Mouse (Mus musculus): ENCODE results near the gene Fgd6. TPM values are rescaled to one million over a fixed set of nuclear protein-coding genes. Genes with fewer than 3 reads are reported as not detected.
A peak's percentile ranks its signal among the peaks of the same experiment; 100 is the strongest.

The Fgd6 gene
- polyA plus RNA-seq, 1 experiment from 2014 or later: 2.3 TPM

DNA sequence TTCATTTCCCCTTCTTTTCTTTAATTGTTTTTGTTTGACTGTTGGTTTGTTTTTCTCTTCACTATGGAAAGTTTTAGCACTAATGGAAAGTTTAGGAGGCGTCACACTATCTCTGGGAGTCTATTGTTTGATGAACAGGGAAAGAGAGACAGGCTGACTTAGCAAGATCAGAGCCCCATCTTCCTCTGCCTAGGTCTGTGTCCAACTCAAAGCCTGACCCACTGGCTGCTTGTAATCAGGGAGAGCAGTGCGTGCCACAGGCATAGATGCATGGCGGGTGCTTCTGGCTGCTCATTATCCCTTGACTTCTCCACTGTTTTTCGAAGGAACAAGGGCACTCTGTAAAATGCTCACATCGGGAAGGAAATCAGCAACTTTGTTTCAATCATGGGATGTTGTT lies 26.6 kb downstream of the Fgd6 start:
- no peak for ATAC-seq (replicated peaks; ENCODE audit: low FRiP score, low read depth)
- Histone ChIP-seq H3K27me3 (ENCODE audit: insufficient read depth, low read length) (no peaks in the 10 kb centered on the region), H3K9me3 (replicated peaks; ENCODE audit: low read length) (no peaks in the 10 kb centered on the region), H3K4me1 (replicated peaks; ENCODE audit: insufficient read depth, low read length) (no peaks in the 10 kb centered on the region), H3K36me3 (ENCODE audit: insufficient read depth, low read length) (no peaks in the 10 kb centered on the region), H3K9ac (ENCODE audit: low read depth, low read length) (no peak overlapping the region), H3K4me2 (ENCODE audit: low read length) (no peak overlapping the region), H3K4me3 (replicated peaks; ENCODE audit: low read depth, low read length) (no peak overlapping the region), H3K27ac (no peak overlapping the region)
- DNase-seq (ENCODE audit: low spot score): no peak
- 77% methylated on average over 5 of the region's 5 CpGs for WGBS
- no peak for TF ChIP-seq CTCF (IDR thresholded peaks at IDR 0.05; ENCODE audit: low read depth)

- TF ChIP-seq CTCF (IDR thresholded peaks at IDR 0.05; ENCODE audit: low read depth): no peak
Observed at GRCm38 (mm10) chr10:94066896-94067295, 31.1 kb downstream of the Fgd6 start.

DNA sequence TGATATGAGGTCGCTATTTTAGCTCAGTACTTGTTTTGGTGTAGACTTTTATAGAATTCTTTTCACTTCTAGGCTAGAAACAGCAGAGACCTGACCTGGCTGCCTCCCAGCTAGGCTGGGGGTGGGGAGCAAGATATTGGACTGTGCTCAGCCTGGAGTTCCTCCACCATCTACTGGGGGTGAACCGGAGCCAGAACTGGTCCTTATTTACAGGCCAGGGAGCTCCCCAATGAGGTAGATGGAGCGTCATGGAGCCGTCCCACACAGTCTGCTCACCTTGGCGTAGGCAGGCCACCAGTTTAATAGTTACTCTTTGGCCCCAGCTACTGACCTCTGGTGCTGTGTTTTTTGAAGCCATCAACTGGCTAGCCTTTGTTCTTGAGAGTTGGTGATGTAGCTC lies 32.9 kb downstream of the Fgd6 start:
- H3K4me2 ChIP-seq (ENCODE audit: low read length): no peak overlapping the region
- 61% methylated on average over 5 of the region's 5 CpGs for WGBS

More at GRCm38 (mm10) chr10:94066896-94067295, 31.1 kb downstream of the Fgd6 start:
- Histone ChIP-seq H3K4me2 (ENCODE audit: low read length) (no peak overlapping the region), H3K9ac (ENCODE audit: low read depth, low read length) (no peak overlapping the region), H3K27ac (no peak overlapping the region), H3K27me3 (ENCODE audit: insufficient read depth, low read length) (no peaks in the 10 kb centered on the region), H3K9me3 (replicated peaks; ENCODE audit: low read length) (no peaks in the 10 kb centered on the region), H3K4me1 (replicated peaks; ENCODE audit: insufficient read depth, low read length) (no peaks in the 10 kb centered on the region), H3K36me3 (ENCODE audit: insufficient read depth, low read length) (no peaks in the 10 kb centered on the region), H3K4me3 (replicated peaks; ENCODE audit: low read depth, low read length) (no peak overlapping the region)
- DNase-seq (ENCODE audit: low spot score) (no peak), ATAC-seq (replicated peaks; ENCODE audit: low FRiP score, low read depth) (no peak)
- 71% methylated on average over 3 of the region's 3 CpGs for WGBS

DNA sequence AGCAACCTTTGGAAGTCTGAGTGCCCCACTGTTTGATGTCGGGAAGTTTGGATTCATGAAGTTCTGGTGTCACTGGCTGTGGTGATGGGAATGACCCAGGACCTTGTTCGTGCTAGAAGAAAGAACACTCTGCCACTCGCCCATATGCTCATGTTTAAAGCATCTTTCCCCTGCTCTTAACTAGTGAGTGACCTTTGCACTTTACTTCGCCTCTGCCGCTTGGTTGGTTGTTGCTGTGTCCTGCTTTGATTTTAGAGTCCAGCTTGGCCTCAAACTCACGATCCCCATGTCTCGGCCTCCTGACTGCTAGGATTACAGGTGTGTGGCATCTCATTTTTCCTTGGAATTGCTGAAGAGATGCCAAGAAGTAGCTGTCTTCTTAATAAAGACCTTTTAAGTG lies 35.8 kb downstream of the Fgd6 start:
- H3K4me1 ChIP-seq (replicated peaks; ENCODE audit: insufficient read depth, low read length): no peaks in the 10 kb centered on the region; the same call in 1 of the 2 replicates
- no peak for TF ChIP-seq CTCF (IDR thresholded peaks at IDR 0.05; ENCODE audit: low read depth)
- WGBS: 79% methylated on average over 7 of the region's 7 CpGs
- H3K4me3 ChIP-seq (replicated peaks; ENCODE audit: low read depth, low read length): no peak overlapping the region
- no peak overlapping the region for H3K9ac ChIP-seq (ENCODE audit: low read depth, low read length)
- no peak for ATAC-seq (replicated peaks; ENCODE audit: low FRiP score, low read depth)
- DNase-seq (ENCODE audit: low spot score): no peak
- H3K9me3 ChIP-seq (replicated peaks; ENCODE audit: low read length): no peaks in the 10 kb centered on the region
- no peaks in the 10 kb centered on the region for H3K27me3 ChIP-seq (ENCODE audit: insufficient read depth, low read length)
- no peaks in the 10 kb centered on the region for H3K36me3 ChIP-seq (ENCODE audit: insufficient read depth, low read length)
- no peak overlapping the region for H3K4me2 ChIP-seq (ENCODE audit: low read length)
- H3K27ac ChIP-seq: no peak overlapping the region

More for the DNA sequence above, 32.9 kb downstream of the Fgd6 start:
- no peaks in the 10 kb centered on the region for H3K27me3 ChIP-seq (ENCODE audit: insufficient read depth, low read length)
- H3K4me1 ChIP-seq (replicated peaks; ENCODE audit: insufficient read depth, low read length): no peaks in the 10 kb centered on the region
- TF ChIP-seq CTCF (IDR thresholded peaks at IDR 0.05; ENCODE audit: low read depth): no peak
- H3K27ac ChIP-seq: no peak overlapping the region
- H3K4me3 ChIP-seq (replicated peaks; ENCODE audit: low read depth, low read length): no peak overlapping the region
- DNase-seq (ENCODE audit: low spot score): peak; percentile 49
- no peaks in the 10 kb centered on the region for H3K36me3 ChIP-seq (ENCODE audit: insufficient read depth, low read length)
- no peak overlapping the region for H3K9ac ChIP-seq (ENCODE audit: low read depth, low read length)
- ATAC-seq (replicated peaks; ENCODE audit: low FRiP score, low read depth): no peak; the same call in 1 of the 2 replicates
- H3K9me3 ChIP-seq (replicated peaks; ENCODE audit: low read length): no peaks in the 10 kb centered on the region

DNA sequence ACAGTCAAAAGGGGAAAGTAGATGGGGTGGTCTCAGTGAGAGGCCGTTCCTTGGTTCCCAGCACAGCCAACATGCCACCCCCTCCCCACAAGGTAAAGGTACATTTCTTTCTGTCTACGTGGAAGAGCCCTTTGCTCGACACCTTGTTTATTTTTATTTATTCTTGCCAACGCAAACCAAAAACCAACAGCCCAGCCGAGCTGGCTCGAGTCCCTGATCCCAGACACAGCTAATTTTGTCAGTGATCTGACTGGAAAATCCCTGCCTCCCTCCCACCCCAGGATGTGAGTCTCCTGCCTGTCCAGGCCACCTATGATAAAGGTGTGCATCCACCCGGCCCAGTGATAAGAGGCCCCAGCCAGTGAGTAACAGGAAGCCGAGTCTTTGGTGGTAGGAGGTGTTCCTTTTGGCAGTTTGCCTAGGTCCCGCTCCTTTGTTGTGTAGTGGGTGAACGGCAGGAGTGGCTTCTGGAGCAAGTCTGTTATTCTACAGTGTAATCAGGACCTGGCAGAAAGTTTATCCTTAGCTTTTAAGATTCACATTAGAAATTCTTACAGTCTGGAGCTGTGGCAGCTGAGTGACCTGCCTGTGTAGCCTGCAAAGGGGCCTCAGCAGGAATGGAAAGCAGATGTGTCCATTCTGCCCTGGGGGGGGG lies 36.6 kb downstream of the Fgd6 start:
- H3K27ac ChIP-seq: no peak overlapping the region
- no peak for TF ChIP-seq CTCF (IDR thresholded peaks at IDR 0.05; ENCODE audit: low read depth)
- DNase-seq (ENCODE audit: low spot score) (peak; percentile 43), ATAC-seq (replicated peaks; ENCODE audit: low FRiP score, low read depth) (no peak)
- H3K36me3 ChIP-seq (ENCODE audit: insufficient read depth, low read length): no peaks in the 10 kb centered on the region
- no peak overlapping the region for H3K4me3 ChIP-seq (replicated peaks; ENCODE audit: low read depth, low read length)
- H3K4me1 ChIP-seq (replicated peaks; ENCODE audit: insufficient read depth, low read length): no peaks in the 10 kb centered on the region; the same call in 1 of the 2 replicates
- H3K9me3 ChIP-seq (replicated peaks; ENCODE audit: low read length): no peaks in the 10 kb centered on the region
- H3K9ac ChIP-seq (ENCODE audit: low read depth, low read length): no peak overlapping the region
- WGBS: 46% methylated on average over 10 of the region's 10 CpGs
- no peaks in the 10 kb centered on the region for H3K27me3 ChIP-seq (ENCODE audit: insufficient read depth, low read length)
- no peak overlapping the region for H3K4me2 ChIP-seq (ENCODE audit: low read length)

GRCm38 (mm10) chr10:94072916-94073465 lies 37.2 kb downstream of the Fgd6 start:
- H3K4me2 ChIP-seq (ENCODE audit: low read length): no peak overlapping the region
- H3K36me3 ChIP-seq (ENCODE audit: insufficient read depth, low read length): no peaks in the 10 kb centered on the region
- 86% methylated on average over 4 of the region's 4 CpGs for WGBS
- H3K27me3 ChIP-seq (ENCODE audit: insufficient read depth, low read length): no peaks in the 10 kb centered on the region
- H3K27ac ChIP-seq: no peak overlapping the region
- no peaks in the 10 kb centered on the region for H3K9me3 ChIP-seq (replicated peaks; ENCODE audit: low read length)
- DNase-seq (ENCODE audit: low spot score): no peak
- H3K9ac ChIP-seq (ENCODE audit: low read depth, low read length): no peak overlapping the region
- ATAC-seq (replicated peaks; ENCODE audit: low FRiP score, low read depth): no peak
- no peak overlapping the region for H3K4me3 ChIP-seq (replicated peaks; ENCODE audit: low read depth, low read length)
- no peak for TF ChIP-seq CTCF (IDR thresholded peaks at IDR 0.05; ENCODE audit: low read depth)
- no peaks in the 10 kb centered on the region; the same call in 1 of the 2 replicates for H3K4me1 ChIP-seq (replicated peaks; ENCODE audit: insufficient read depth, low read length)

All from kidney, postnatal 0 days (tissue).